7 mouse cellular contexts compared by ENCODE assay signal in the genomic region with DNA sequence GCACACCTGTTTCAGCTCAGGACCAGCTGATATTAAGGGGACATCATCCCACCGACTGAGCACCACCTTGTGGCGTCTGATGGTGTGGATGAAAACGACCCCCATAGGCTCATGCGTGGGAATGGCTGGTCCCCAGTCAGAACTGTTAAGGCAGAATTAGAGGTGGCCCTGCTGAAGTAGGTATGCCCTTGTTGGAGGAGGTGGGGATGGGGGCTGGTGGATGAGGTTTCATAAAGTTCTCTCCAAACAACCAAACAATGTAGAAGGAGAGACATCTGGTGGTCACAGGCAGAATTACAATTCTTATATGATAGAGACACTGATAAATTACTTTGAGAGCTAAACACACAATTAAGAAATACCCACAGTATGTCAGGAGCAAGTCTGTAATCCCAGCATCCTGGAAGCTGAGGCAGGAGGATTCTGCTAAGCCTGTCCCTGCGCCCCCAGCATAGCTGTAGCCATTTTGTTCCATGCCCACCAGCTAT. TPM values are rescaled to one million over a fixed set of nuclear protein-coding genes. Genes with fewer than 3 reads are reported as not detected.
DNase-seq lines count a peak whose midpoint lies in the region; ATAC-seq lines count a peak whose summit lies in the region.

No protein-coding gene starts in this region.

- H3K4me1 ChIP-seq in neural tube, embryonic 11.5 days (ENCODE audit: control insufficient read depth, insufficient read depth, low read length): no peaks in the 10 kb centered on the region
- H3K4me1 ChIP-seq in megakaryocyte, embryonic 14.5 days: peaks cover 31% of the 10 kb centered on the region

- H3K27me3 ChIP-seq in neural tube, embryonic 11.5 days (ENCODE audit: control insufficient read depth, insufficient read depth, low read length): no peaks in the 10 kb centered on the region
- no peaks in the 10 kb centered on the region for H3K27me3 ChIP-seq in megakaryocyte, embryonic 14.5 days (replicated peaks)

- WGBS in neural tube, embryonic 11.5 days: 74% methylated on average over 5 of the region's 5 CpGs

- H3K4me2 ChIP-seq in neural tube, embryonic 11.5 days (ENCODE audit: low read depth): no peak overlapping the region

- peak; percentile 33 for DNase-seq in neural tube, embryonic 11.5 days (ENCODE audit: low spot score)
- no peak for DNase-seq in neural tube, embryonic 10.5 days (ENCODE audit: extremely low spot score, low spot score)
- peak; percentile 70 for DNase-seq in T-cell, adult 2 months (ENCODE audit: low spot score)
- peak; percentile 68 for DNase-seq in embryo, embryonic 10.5 days (ENCODE audit: low spot score)
- peak; percentile 34 for DNase-seq in thymus, postnatal 25 days

- peak; percentile 38; the same call in 1 of the 2 replicates for ATAC-seq in neural tube, embryonic 11.5 days (ENCODE audit: insufficient read depth, low FRiP score, low TSS enrichment)
- ATAC-seq in inflammation-experienced regulatory T-cells, adult 6 months: peak; percentile 41

- H3K9ac ChIP-seq in neural tube, embryonic 11.5 days (ENCODE audit: low read length): no peak overlapping the region

- H3K4me3 ChIP-seq in neural tube, embryonic 11.5 days (ENCODE audit: low read depth, low read length): no peak overlapping the region
- H3K4me3 ChIP-seq in megakaryocyte, embryonic 14.5 days (replicated peaks): peak overlapping the region; percentile 89

- H3K27ac ChIP-seq in neural tube, embryonic 11.5 days (ENCODE audit: low read depth, low read length): no peak overlapping the region

- H3K36me3 ChIP-seq in neural tube, embryonic 11.5 days (ENCODE audit: control insufficient read depth, insufficient read depth, low read length): peaks cover 17% of the 10 kb centered on the region
- H3K36me3 ChIP-seq in megakaryocyte, embryonic 14.5 days (replicated peaks; ENCODE audit: low read length): peaks cover 87% of the 10 kb centered on the region

- no peaks in the 10 kb centered on the region for H3K9me3 ChIP-seq in neural tube, embryonic 11.5 days (ENCODE audit: control insufficient read depth, low read length)
- no peaks in the 10 kb centered on the region for H3K9me3 ChIP-seq in megakaryocyte, embryonic 14.5 days

RNA-seq across cellular contexts. Expression of gene Dlgap5, which starts 22.0 kb away (rescaled TPM):
- polyA plus RNA-seq in neural tube, embryonic 11.5 days (2014; fragmentation: Nextera tagmentation; extraction: Ambion mirVana): 55.3 and 56.2 TPM in 2 replicates
- 10 to 100 TPM in 2 of 3 experiments, 1 to 10 TPM in 1; 9.9 to 33.6 (median 14.7) TPM for polyA plus RNA-seq in inflammation-experienced regulatory T-cells, adult 6 months (2017; shearing (Covaris generic))
- 4.1 and 11.0 TPM in 2 replicates for polyA plus RNA-seq in megakaryocyte, embryonic 14.5 days (2012; ENCODE audit: insufficient read depth, low replicate concordance)

RNA-seq across cellular contexts. Expression of gene Lgals3, which starts 28.7 kb away (rescaled TPM):
- polyA plus RNA-seq in neural tube, embryonic 11.5 days (2014; fragmentation: Nextera tagmentation; extraction: Ambion mirVana): 1.1 and 1.2 TPM in 2 replicates
- 100 to 1,000 TPM in 1 of 3 experiments, 10 to 100 TPM in 1, 1 to 10 TPM in 1; 7.1 to 195 (median 12.4) TPM for polyA plus RNA-seq in inflammation-experienced regulatory T-cells, adult 6 months (2017; shearing (Covaris generic))
- 566 and 781 TPM in 2 replicates for polyA plus RNA-seq in megakaryocyte, embryonic 14.5 days (2012; ENCODE audit: insufficient read depth, low replicate concordance)

RNA-seq across cellular contexts. Expression of gene Fbxo34, which starts 54.0 kb away (rescaled TPM):
- 22.9 and 25.8 TPM in 2 replicates for polyA plus RNA-seq in neural tube, embryonic 11.5 days (2014; fragmentation: Nextera tagmentation; extraction: Ambion mirVana)
- polyA plus RNA-seq in inflammation-experienced regulatory T-cells, adult 6 months (2017; shearing (Covaris generic)): 10 to 100 TPM in 1 of 3 experiments, 1 to 10 TPM in 2; 8.7 to 10.3 (median 9.4) TPM
- 4.2 and 4.8 TPM in 2 replicates for polyA plus RNA-seq in megakaryocyte, embryonic 14.5 days (2012; ENCODE audit: insufficient read depth, low replicate concordance)
